Mouse (Mus musculus) retina, adult 2 months (tissue): Measurements from ENCODE around the gene Fam71b.

Experiments used
- DNase-seq: peaks from one replicate; pipeline ENCODE4 v3.0.0-alpha.2; 2012; ENCODE audit warnings: low read depth, low spot score

Fam71b gene

DNA sequence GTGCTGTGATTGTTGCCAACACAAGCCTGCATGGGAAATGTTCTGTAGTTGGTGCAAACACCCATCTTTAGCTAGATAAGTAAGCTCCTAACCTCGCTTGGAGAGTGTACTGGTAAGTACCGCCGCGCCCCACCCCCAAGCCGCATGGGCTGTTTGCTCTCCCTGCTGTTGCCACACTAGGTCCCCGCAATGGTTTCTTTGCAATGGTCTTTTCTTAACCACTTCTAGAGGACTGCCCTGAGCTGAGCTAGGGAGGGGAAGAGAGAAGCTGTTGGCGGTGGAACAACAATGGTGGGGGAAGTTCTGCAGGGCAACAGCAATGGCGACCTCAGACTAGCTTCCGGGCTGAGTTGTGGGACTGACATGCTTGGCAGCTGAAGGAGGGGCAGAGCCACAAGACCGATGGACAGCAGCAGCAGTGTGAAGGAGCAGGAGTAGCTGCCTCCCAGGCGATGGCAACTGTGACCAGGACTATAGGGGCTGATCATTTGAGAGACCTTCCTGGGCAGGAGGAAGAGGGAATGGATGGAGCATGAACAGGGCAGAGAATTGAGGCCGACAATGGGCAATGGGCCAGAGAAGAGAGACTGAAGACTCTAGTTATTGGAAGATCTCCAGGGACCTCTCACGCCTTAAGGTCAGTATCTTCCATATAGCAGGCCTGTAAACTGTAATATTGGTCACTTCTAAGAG is at the start of gene Fam71b:
Fam71b (plus strand) TSS at position 393 of the 693 bp plus-strand sequence.
- DNase-seq = no peak

DNA sequence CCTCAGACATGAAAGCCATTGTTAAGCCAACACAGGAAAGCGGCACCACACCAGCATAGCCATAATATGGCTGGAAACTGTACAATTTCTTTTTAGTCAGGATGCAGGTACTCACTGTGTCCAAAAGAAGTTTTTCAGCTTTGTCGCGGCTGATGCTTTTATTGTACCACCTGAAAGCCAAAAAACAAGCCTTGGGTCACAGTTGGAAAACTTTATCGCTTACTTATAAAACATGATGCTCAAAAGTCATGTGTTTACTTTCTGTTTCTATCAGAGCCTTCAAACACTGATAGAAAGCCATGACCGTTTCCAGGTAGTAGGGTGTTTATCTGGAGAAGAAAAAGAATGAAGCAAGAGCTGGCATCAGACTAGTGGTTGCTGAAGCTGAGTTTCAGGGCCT is 48.6 kb upstream of the Fam71b start:
- DNase-seq = no peak

DNA sequence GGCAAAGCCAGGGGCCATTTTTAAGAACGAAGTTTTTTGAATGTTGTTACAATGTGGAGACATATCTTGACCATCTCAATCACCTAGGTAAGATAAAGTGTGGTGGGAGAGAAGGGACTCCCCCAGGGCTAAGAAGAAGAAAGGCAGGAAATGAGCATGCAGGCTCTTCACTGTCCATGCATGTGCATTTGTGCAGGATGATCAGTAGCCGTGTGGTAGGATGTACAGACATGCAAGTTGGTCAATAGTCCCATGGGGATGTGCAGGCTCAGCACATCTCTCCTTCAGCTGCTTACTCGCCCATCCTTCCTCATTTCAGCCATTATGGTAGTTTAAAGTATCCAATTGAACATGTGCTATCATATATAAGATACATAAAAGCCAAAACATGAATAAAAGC is 47.9 kb upstream of the Fam71b start:
- DNase-seq = no peak

GRCm38 (mm10) chr11:46349681-46350410 is 46.5 kb upstream of the Fam71b start:
- no peak for DNase-seq

DNA sequence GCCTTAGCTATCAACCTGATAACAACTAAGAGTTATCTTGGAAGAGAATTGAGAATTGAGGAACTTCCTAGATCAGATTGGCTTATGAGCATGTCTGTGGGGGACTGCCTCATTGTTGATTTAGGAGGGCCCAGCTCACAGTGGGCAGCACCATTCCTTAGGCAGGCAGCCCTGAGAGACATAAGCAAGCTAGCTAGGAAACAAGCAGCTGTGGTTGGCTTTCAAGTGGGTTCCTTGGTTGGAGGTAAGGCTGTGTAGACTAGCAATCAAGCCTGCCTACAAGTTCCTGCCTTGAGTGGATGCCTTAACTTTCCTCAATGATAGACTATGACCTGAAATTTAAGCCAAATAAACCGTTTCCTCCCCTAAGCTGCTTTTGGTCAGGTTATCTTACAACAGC is 38.0 kb upstream of the Fam71b start:
- DNase-seq = no peak

GRCm38 (mm10) chr11:46360991-46361665 is 35.2 kb upstream of the Fam71b start:
- DNase-seq = no peak

DNA sequence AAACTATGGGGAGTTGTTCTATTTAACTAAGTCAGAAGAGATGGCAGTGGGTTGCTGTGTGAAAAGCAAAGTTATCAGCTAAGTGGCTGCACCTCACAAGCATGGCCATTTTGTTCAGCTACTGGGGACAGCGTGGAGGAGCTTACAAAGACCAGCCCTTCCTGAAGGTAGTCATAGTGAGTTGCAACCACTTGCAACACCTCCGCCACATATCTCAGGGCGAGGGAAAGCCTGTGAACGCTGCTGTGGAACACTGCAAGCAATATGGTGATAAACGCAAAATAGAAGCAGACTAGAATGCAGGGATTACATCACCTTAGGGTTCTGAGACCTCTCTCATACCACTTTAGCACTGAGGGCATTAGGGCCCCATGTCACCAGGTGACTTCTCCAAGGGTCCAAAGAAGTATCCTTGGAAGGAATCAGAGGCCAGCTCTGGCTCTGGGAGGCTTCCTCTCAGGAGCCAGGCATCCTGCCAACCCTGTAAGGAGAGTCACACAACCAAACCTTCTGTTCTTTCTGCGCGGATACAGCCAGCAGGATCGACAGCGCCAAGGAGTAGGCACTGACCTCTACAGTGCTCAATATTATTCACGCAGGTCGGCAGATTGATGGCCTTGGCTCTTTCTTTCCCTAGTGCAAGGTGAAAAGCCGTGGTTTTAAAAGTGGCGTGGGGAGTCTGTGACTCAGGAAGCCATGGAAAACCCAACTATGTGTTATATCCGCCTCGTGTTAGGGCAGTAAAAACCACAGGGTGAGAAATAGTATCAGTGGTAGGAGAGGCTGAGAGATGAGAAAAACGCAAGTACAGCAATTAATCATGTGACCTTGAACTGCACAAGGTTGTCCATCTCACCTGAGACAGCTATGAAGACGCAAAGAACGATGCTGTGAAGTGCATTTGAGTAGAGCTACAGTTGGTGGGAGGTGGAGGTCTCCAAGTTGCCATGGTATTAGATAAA is 34.0 kb upstream of the Fam71b start:
- no peak for DNase-seq

DNA sequence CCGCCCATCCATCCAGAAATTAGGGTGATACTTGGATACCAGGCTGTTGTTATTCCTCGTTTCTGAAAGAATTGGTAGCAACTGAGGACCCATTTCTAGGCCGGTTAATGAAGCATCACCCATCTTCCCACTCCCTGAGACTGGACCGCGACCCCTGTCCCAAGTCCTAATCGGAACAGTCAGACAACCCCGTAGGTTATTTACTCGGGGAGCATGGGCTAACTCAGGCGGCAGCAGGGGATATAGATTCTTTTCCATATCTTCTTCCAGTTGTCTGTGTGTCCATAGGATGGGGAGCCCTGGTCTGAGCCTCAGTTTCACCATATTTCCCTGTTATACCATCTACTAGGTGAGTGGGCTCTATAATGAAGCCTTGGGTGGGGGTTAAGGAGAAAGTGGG is 32.5 kb upstream of the Fam71b start:
- DNase-seq = no peak

DNA sequence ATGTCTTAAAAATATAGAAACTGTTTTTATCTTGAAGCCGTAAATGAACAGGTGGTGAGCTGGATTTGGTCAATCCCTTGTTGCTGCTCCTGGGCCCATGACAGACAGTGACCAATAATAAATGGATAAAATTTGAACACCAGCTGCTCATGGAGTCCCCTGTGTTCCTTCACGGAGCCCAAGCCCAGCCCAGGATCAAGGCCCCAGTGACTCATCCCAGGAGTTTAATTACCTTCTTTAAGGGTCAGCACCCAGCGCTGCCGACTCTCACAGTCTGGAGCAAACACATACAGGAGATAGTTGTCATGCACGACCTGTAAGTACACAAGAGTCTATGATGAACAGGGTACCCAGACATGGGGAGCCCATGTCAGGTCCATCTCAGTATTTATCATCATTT is 30.6 kb upstream of the Fam71b start:
- no peak for DNase-seq

GRCm38 (mm10) chr11:46366357-46366756 is 30.0 kb upstream of the Fam71b start:
- DNase-seq = no peak

DNA sequence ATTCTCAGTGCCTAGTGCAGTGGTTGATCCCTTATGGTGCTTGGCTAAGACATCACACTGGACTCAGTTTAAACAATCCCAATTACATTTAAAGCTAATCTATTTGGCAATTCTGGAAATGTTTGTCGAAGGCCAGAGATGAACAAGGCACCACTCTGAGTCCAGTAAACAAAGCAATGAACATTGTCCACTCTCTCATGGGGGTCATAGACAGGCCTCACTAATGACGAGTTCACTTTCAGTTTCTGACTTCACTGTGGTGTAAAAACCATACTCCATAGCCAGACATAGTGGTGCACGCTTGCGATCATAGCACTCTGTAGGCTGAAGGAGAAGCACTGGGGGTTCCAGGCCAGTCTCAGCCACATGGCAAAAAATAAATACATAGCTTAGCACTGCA is 25.9 kb upstream of the Fam71b start:
- no peak for DNase-seq

DNA sequence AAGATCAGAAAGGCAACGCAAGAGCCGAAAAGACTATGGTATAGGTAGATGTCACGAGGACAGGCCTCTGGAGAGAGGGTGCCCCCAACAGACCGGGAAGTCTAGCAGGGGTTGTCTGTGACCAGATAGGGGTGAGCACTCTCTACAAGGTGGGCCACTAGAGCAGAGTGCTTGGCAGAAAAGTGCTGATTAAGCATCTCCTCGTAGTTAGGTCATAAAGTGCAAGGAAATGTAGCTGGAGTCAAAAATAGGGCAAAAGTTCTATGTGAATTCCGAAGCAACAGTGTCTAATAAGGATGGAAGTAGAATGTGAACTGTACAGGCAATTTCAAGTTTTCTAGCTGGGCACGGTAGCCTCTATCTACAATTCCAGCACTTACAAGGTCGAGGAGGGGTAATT is 25.1 kb upstream of the Fam71b start:
- no peak for DNase-seq

- DNase-seq = no peak
Observed at GRCm38 (mm10) chr11:46372331-46372953, 23.9 kb upstream of the Fam71b start.

DNA sequence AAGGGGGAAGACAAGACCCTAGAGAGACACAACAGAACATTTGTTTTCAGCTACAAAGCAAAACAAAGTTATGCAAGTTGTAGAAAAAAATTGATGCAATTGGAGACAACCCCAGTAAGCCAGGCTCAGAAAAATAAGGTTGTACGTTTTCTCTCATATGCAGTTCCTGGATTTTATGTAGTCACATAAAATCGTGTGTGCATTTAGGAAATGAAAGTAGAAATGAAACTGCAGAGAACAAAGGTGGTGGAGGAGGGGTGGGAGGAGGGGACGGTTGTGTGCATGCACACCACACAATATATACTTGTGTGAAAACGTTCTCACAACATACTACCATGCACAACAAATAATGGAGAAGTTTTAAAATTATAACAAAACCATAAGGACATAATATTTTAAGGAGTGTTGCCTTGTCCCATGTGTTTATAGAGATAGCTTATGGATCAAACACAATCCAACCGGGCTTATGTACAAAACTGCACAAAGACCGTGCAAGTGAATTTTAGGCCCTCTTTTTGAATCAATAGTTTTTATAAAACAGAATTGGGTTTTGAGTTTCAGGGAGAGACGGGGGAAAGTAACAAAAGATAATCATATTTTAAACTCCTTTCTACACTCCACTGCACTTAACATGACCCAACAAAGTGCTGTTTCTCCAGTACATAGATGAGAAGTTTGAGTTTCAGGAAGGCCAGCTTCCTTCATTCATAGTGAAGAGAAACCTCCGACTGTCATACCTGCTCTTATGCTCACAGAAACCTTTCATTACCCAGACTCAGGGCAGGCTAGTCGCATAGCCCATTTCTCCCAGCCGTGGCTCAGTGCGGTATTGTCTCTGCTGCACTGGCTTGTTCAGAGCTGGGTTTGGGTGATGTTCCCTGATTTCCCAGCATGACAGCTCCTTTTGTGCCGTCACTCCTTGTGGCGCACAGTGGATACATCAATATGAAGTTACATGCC is 23.0 kb upstream of the Fam71b start:
- no peak for DNase-seq

- no peak for DNase-seq
Observed at GRCm38 (mm10) chr11:46375015-46375414, 21.3 kb upstream of the Fam71b start.

GRCm38 (mm10) chr11:46377316-46377715 is 19.0 kb upstream of the Fam71b start:
- no peak for DNase-seq

DNA sequence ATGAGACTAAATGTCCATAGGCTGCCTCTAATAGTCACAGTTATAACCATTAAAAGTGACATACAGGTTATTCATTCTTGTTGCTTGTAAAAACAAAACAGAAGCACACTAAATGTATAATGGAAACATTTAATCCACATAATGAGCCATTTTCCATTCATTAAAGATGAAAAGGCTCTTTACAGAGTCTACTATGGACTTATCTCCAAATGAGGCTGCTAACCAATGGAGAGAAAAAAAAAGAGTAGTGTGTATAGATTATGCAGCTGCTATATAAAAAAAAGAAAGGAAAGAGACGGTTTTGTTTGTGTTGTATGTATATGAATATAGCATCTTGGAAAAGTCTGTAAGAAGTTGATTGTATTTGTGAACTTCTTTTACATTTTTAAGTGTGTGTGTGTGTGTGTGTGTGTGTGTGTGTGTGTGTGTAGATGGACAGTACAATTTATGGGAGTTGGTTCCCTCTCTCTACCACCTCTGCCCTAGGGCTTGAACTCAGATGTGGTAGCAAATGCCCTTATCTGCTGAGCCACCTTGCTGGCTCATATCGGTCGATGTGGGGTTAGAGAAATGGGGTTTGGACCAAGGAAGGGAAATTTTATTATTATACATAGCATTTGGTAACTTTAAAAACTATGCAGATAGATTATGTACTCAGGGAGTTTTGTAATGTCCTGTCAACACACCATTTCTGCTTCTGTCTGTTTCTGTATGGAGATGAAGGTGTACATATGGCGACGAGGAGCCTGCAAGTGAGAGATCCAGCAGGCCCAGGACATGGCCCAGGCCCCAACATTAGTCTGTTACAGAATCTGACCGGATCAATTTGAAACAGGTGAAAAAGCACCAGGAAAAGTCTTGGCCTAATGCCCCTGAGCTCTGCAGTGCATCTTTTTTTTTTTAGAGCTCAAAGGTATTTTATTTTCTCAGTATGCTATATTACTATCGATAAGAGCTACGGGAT is 18.3 kb upstream of the Fam71b start:
- DNase-seq = no peak

DNA sequence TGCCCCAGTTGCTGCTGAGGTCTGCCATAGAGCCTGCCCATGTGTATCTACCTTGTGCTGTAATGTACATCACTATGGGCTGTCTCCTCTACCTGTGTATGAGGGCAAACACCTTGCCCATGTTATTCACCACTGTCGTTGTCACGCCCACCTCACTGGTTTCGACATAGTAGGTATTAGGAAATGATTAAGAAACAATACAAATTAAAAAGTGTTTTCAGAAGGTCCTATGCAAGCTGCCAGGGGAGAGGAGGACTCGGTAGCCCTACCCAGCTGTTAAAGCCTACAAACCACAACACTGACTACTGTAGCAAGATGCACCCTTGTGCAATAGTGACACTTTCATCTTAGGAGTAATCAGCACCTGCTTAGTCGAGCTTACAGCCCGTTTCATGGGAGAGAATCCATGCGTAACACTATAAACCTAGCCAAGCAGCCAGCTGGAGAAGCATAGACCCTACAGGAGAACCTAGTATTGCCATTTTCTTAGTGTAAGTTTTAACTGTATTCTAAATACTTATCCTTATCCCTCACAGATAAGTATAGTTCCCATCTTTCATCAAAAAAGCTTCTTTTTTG is 16.2 kb upstream of the Fam71b start:
- no peak for DNase-seq
